Mouse (Mus musculus): ENCODE data around the gene Fam3b.
A peak's percentile ranks its signal among the peaks of the same experiment; 100 is the strongest.

The Fam3b gene

DNA sequence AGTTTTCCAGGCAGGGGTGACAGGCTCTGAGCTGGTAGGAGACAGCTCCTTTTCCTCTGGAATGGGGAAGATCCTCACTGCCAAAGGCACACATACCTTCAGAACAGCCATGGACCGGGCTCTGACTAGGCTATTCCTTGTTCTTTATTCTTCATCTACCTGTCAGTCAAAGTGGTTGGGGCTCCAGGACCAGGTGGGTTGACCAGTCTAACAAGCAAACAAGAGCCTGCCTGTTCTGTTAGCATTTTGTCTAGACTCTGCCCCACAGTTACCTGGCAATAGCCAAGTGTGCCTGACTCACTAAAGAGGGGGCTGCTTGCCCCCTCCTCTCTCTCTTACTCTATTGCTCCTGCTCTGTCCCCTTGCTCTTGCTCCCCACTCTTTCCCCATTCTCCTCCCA, 22.2 kb downstream of the Fam3b start:
- DNase-seq (ENCODE audit: low read depth, low spot score) = no peak

DNA sequence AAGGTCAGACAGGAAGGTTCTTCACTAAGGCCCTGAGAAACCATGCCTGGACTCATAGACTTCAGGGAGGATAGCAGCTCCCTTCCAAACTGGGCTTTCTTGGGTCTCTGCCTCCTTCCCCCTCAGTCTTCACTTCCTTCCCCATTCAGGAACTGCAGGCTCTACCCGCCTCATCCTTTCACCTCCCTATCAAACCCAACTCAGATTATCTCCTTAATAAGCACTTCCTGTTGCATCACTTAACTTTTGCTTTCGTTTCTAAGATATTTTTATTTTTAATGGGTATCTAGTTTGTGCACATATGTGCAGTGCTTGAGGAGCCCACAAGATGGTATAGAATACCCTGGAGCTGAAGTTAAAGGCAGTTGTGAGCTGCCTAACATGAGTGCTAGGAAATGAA, 36.0 kb downstream of the Fam3b start:
- DNase-seq (ENCODE audit: low read depth, low spot score) = no peak

DNA sequence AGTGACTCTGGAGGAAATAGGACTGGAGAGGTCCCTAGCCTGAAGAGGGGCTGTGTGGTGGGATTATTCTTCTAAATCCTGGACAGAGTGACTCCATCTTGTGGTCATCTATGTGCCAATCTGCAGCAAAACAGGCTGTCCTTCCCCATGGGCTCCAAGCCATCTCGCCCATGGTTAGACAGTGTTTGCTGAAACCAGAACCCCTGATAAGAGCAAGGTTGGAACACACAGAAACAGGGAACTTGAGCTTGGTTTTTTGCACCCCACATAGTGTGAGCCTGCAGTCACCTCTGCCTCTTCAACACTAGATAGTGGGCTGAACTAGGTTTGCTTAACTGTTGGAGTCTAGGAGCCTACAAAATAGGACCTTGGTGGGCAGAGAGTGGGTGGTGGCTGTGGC, 38.1 kb downstream of the Fam3b start:
- DNase-seq (ENCODE audit: low read depth, low spot score) = no peak

DNA sequence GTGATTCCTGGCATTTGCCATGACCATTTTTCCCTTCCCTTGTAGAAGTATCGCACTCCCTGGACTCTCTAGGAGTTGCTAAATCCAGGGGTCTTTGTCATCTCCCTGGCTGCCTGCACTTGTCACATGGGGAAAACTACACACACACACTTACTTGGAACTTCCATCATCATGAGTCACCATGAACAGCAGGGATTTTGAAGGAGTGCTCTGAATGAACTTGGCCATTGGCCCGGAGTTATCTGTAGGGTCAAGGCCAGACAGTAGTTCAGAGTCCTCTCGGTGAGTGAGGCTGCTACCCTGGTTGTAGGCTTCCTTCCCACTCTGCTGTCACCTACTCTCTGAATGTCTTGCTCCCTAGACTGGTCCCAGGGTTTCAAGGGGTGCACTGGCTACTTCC, 39.0 kb downstream of the Fam3b start:
- no peak for DNase-seq (ENCODE audit: low read depth, low spot score)

DNA sequence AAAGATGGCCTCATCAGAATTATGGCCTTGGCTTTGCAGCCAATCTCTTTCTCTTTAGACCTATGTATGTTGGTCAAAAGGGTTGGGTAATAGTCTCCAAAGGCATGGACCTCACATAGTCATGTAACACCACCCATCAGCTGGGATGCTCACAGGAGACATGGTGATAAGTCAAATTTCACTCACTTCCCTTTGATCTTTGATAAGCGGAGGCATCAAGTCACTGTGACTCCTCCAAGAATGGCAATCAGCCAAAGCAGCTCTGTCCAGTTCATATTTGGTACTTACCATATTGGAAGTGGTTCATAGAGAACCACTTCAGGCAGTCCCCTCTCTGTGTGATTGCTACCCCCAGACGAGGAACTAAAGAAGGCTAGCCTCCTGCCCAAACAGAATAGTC, 39.9 kb downstream of the Fam3b start:
- DNase-seq (ENCODE audit: low read depth, low spot score) = no peak

DNA sequence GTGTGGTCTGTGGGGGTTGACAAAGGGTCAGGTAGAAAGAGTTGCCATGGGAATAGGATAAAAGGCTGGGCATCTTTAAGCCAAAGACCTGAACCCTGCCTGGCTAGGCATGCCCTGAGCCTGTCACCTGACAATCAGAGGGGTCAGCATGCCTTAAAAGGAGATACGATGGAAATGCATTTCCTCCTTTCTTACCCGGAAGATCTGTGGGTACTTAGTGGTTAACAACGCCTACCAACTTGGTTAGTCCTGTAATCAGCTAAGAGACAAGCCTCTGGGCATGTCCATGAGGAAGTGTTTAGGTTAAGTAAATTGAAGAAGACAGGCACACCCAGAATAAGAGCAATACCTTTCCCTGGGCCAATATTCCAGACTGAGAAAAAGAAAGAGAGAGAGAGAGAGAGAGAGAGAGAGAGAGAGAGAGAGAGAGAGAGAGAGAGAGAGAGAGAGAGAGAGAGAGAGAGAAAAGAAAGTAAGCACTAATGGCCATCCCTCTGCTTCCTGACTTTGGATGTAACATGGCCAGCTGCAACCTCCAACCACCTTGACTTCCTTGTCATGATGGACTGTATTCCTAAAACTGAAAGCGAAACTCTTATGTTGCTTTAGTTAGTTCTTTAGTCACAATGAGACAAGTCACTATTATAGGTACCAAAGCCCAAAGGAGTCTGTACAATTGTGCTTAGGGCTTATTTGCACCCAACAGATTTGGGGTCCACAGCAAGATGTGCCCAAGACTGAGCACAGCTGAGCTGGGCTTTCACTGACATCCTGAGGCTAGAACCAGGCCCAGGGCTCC, 46.4 kb downstream of the Fam3b start:
- DNase-seq (ENCODE audit: low read depth, low spot score) = no peak

DNA sequence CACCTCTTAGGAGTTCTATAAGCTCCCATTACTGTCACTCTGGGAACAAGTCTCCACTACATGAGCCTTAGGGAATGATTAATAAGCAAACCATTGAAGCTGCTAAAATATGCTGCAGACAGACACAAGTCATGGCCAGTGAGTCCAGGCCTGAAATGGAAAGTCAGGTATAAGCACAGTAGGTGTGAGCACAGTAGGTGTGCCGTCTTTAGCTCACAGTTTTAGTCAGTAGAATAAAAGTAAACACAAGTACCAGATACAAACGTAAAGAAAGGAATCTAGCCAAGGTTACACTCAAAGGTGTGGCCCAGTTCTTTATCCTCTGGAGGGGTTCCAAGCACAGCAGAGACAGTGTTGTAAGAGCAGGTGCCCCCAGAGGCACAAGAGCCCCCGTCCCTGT, 47.1 kb downstream of the Fam3b start:
- no peak for DNase-seq (ENCODE audit: low read depth, low spot score)

DNA sequence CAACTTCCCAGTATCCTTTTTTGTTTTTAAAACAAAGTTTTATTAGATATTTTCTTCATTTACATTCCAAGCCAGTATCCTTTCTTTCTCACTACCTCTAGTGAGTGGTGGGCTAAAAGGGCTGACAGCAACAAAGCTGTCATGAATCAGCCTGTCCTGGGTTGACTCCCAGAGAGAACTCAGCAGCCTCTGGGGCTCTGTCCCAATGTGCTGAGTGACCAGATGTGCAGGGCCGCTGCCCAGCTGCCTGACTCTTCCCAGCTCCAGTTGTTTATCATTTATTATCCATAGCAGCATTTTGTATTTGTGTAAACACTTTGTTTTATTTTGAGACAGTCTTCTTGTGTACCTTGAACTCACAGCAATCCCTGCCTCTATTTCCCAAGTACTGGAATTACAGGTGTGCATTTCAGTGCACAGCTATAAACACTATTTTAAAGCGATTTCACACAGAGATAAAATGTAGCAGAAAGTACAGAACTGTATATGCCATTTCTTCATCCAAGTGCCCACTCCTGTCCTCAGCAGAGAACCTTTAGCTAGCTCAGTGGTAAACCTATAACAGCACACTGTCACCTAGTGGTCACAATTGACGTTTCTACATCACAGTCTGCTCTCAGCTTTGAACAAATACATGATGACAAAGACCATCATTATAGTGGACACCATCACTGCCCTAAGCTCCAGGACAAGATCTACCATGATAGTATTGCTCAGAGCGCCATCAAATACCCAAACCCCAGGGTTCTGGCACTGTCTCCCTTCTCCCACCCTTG, 48.2 kb downstream of the Fam3b start:
- no peak for DNase-seq (ENCODE audit: low read depth, low spot score)

DNA sequence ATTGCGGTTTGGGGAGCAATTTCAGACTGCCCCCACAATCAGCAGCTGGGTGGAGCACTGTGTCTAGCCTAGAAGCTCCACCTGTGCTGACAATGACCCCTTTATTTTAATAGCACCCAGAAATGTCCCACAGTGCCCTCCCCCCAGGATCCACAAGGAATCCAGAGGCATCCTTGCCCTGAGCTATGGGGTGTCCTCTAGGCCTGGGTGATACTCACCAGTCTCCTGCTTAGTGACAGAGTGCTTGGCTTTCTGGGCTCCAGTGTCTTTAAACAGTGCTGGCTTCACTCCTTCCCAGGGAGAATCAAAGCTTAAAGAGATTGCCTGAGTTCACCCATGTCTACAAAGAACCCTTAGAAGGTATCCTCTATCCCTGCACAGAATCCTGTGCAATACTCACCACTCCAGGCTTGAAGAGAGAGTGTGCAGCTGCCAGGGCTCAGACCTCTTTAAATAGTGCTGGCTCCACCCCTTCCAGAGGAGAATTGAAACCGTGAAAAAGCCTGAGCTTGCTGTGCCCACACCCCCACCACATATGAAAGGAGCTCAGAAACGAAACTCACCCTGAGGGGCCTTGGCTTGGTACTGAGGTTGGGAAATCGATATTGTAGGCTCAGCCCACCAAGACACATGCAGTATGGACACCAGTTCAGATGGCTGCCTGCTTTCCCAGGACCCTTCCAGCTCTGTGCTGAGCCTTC, 52.0 kb downstream of the Fam3b start, which contains the start of gene Mx1:
TSS of gene Mx1 (minus strand) at position 427 of the 701 bp plus-strand sequence.
- DNase-seq (ENCODE audit: low read depth, low spot score) = no peak

DNA sequence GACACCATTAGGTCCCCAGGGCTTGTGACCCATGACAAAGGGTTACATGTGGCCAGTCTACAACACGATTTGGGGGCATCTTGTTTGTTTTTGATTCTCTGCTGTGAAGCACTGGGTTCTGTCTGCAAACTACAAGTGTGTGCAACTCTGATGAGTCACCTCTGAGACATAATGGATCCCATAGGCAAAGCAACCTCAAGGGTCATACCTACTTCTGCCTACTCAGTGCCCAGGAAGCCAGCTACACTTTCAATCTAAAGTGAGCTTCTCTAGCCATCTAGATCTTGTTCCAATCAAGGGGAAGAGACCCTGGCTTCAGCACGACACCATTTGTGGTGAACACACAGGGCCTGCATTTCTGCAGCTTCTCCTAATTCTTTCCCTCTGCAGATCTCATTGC, 53.3 kb downstream of the Fam3b start:
- no peak for DNase-seq (ENCODE audit: low read depth, low spot score)

DNA sequence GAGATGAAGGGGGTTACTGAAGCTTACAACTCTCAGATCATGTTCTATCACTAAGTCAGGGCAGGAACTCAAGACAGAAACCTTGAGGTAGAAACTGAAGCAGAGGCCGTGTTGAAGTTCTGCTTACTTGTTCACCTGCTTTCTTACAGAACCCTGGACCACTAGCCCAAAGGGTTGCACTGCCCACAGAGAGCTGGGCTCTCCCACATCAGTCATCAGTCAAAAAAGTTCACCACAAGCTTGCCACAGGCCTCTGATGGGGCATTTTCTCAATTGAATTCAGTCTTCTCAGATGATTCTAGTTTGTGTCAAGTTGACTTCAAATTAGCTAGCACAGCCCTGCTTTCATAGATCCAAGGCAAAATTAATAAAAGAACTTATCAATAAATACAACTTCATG, 54.8 kb downstream of the Fam3b start:
- DNase-seq (ENCODE audit: low read depth, low spot score) = no peak

DNA sequence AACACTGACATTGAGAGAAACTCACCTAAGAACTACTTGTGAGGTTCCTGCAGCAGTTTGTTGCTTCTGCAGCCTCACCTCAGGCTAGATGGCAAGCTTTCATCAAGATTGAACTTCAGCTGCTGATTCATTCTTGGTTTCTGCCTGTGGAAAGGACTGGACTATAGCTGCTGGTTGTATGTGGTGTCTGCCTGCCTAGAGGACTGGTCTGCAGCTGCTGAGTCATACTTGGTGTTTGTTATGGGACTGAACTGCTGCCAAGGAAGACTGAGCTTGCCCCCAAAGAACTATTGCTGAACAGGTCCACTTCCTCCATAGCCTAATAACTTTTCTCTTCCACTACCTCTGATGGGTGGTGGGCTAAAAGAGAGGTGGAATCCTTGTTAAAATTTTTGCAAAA, 67.2 kb downstream of the Fam3b start:
- DNase-seq (ENCODE audit: low read depth, low spot score) = no peak

DNA sequence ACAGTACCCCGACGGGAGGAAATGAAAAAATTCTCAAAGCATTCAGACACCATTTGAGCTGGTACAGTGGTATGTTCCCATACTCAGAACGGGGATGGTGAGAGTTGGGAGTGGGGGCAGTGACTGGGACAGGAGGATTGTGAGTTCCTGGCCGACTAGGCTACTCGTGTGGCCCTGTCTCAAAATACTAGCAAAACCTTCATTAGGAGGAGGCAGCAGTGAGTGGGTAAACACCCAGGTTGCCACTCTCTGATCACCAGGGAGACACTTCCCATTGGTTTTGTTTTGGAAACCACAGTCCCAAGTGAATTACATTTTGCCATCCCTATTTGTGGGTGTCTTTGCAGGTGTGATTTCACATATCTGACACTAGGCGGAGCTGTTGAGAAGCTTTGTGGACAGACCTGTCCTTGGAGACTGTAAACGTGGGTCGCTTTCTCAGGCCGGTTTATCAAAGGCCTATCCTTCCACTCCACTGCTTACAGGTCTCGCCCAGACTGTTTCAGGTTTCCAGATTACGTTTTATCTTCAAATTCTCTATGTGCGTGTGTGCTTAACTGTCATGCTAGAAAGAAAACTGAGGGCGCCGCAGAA, 70.8 kb downstream of the Fam3b start:
- peak; percentile 86 for DNase-seq (ENCODE audit: low read depth, low spot score)

DNA sequence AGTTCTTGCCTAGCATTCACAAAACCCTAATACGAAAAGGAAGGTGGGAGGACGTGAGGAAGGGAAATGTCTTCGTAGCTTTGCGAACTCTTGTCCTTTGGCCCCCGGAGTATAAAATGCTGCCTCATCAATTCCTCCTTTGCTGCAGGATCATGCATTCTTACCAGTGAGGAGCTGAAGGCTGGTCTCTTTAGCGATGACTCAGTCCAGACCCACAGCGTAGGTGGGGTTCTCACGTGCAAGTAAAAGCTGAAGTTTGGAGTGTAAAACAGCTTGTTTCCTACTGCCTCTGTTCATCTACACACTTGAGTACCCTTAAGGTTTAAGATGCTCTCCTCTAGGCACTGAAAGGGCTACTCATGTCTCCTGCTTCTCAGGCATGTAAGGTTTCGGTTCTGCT, 72.6 kb downstream of the Fam3b start:
- DNase-seq (ENCODE audit: low read depth, low spot score) = no peak

DNA sequence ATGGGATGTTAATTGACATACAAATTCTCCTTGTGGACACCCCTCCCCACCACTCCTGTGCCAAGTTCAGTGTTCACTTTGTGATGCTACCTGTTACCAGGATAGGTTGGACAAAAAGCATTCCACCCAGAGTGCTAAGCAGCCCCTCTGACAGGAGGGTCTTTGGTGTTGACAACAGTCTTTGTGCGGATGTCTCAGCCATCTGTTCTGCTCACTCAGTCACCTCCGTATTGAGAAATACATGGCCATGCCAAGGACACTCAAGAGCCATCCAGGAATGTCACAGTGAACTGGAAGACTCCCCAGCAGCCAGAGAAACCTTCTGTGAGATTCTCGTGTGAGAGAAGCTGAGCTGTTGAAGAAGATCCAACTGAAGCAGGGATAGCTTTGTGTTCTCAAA, 76.4 kb downstream of the Fam3b start:
- no peak for DNase-seq (ENCODE audit: low read depth, low spot score)

DNA sequence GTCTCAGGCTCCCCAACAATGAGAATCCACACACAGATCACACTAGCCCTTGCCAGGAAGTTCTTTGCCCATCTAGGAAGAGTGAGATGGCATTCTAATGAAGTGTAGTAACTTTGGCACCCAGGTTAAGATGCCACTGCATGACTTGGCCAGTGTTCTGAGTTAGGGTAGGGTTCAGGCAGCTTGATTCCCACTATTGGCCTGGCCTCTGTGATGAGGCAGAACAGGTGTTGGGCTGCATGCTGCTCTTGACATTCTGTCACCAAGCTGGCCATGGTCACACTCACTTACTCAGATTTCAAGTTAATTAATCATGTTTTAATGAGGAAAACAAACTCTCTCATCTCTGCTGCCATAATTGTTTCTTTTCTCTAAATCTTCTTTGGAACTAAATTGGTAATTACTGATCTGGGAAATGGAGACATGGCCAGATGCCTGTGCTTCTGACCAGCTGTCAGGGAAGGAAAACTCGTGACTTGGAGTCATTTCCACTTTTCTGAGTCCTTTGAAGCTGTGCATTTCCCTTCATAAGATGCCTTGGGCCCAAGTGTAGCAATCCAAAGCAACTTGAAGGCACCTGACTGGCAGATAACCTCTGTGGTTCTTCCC, 77.1 kb downstream of the Fam3b start:
- DNase-seq (ENCODE audit: low read depth, low spot score) = no peak

DNA sequence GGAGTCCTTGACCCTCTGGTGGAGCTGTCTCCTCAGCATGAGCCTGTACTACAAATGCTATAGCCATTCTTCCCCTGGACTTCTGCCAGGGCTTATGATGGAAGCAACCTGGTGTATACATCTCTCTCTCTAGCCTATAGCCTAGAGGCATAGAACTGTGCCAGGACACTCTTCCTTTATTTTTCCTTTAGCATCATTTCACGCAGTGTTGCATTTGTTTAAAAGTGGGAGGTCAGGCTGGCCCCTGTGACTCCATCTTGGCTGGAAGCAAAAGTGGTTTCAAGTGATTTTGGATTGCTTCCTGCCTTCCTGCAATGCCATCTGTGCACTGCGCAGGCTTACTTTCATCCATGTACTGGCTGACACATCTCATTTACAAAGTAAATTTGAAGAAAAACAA, 80.4 kb downstream of the Fam3b start:
- no peak for DNase-seq (ENCODE audit: low read depth, low spot score)

DNA sequence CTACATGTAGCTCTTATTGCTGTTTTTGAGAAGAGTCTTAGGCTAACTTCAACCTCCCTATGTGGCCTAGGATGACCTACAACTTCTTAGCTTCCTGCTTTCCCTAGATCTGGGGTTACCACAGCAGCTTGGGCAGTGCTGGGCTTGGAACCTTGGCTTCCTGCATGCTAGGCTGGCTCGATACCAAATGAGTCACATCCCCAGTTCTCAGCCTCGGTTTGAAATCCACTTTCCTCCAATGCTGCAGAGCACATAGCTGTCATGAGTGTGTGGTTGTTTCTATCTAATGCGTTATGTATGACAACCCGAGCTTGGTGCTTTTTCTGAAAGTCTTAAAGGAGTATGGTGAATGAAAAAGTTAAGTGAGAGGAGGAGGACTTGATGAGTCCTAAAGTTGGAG, 83.3 kb downstream of the Fam3b start:
- no peak for DNase-seq (ENCODE audit: low read depth, low spot score)

DNA sequence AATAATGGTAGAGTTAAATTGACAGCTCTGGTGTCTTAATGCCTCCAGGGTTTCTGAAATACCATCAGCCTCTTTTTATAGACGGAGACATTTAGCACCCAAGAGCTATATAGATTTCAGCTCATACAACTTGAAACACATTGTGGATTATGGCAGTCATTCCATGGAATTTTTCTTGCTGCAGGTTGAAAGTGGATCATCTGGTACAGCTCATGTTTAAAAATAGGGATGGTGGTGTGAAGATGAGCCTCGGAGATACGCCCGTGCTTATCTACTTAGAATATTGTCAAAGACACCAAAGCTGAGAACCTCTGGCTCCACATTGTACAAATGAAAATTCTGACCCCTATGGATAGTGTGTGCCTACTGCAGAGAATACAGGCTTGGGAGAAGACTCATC, 84.5 kb downstream of the Fam3b start:
- no peak for DNase-seq (ENCODE audit: low read depth, low spot score)

DNA sequence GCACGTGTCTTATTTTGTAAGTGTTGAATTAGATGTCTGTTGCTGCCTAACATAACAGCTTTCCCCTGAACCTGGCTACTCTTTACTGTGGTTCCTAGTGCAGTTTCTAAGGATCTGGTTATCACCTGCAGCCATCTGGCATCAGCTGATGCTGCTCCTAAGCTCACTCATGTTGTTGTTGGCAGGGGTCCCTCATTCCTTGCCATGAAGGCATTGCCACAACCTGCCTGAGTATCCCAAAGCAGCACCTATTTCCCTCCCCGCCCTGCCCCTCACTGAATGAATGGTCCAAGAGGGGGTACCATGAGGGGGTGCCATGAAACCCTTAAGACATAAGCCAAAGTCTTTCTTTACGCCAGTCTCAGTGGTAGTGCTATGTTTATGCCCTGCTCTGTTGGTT, 86.6 kb downstream of the Fam3b start:
- no peak for DNase-seq (ENCODE audit: low read depth, low spot score)

DNA sequence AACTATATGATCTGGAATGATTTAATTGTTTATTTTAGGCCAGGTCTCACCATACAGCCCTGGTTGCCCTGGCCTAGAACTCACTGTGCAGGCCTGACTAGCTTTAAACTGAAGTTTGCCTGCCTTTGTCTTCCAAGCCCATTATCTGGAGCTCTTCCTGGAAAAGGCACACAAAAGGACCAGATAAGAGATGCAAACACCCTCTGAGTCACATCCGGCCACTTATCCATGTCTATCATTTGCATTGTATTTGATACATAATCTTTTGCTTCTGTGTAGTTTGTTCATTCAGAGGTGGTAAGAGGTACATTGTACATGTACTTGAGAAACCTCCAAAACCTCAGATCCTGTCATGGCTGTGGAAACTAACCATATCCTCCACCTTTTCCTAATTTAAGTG, 91.0 kb downstream of the Fam3b start:
- no peak for DNase-seq (ENCODE audit: low read depth, low spot score)

DNA sequence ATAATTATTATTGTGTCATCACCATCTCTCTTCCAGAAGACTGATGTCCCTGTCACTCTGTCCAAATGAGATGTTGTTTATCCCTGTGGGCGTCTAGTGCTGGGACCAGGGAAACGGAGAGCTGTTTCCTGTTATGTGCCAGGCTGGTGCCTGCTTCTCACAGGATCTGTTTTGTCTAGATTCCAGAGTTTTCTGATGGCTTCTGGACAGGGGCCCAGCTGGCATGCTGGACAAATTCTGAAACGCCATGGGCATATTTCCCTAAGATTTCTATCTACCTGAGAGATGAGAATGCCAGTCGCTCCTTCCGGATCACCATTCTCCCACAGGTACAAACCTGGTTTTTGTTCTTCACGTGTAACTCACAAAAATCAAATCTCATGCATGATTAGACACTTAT, 92.9 kb downstream of the Fam3b start:
- no peak for DNase-seq (ENCODE audit: low read depth, low spot score)
